Mouse (Mus musculus) ES-E14 (cell line): ENCODE results near the gene Iqcn. TPM values are rescaled to one million over a fixed set of nuclear protein-coding genes. Genes with fewer than 3 reads are reported as not detected.

Experiments used
- DNase-seq: peaks from one replicate; pipeline ENCODE4 v3.0.0-alpha.2; 2013; ENCODE audit warnings: low read depth, low spot score
- H3K27ac ChIP-seq: 2 replicates; pipeline ENCODE4 v1.5.1; 2012; ENCODE audit warnings: low read depth, mild to moderate bottlenecking, low read length, moderate library complexity, mixed read lengths; ENCODE audit not compliant: poor library complexity, insufficient read depth, severe bottlenecking
- H3K36me3 ChIP-seq: 2 replicates; pipeline ENCODE4 v1.6.1; 2012; ENCODE audit warnings: mild to moderate bottlenecking, low read length, moderate library complexity, mixed read lengths; ENCODE audit not compliant: control insufficient read depth, poor library complexity, insufficient read depth, severe bottlenecking
- H3K4me1 ChIP-seq, 2 experiments: fragments of 150-350 bp in 1 of 2; sonication (generic) in 1 of 2; 2 replicates each; pipeline ENCODE4 v1.6.1; 2012; ENCODE audit warnings: low read length in 2 of 2, mild to moderate bottlenecking in 1 of 2, mixed read lengths in 1 of 2; ENCODE audit not compliant: control insufficient read depth in 2 of 2, insufficient read depth in 2 of 2, poor library complexity in 1 of 2
- H3K4me3 ChIP-seq, 2 experiments: fragments of 150-350 bp in 1 of 2; sonication (generic) in 1 of 2; 2 replicates each; pipeline ENCODE4 v1.5.1; 2012; ENCODE audit warnings: low read length in 2 of 2, low read depth in 1 of 2, mild to moderate bottlenecking in 1 of 2, mixed read lengths in 1 of 2; ENCODE audit not compliant: insufficient read depth in 1 of 2, poor library complexity in 1 of 2, severe bottlenecking in 1 of 2
- H3K9ac ChIP-seq: 2 replicates; pipeline ENCODE4 v1.6.1; 2012; ENCODE audit warnings: low read depth, mild to moderate bottlenecking, low read length, mixed read lengths; ENCODE audit not compliant: poor library complexity, insufficient read depth, severe bottlenecking
- H3K9me3 ChIP-seq: fragments of 150-350 bp; sonication (generic); 2 replicates; pipeline ENCODE4 v1.6.1; 2012; ENCODE audit warnings: low read depth, mild to moderate bottlenecking, low read length; ENCODE audit not compliant: control insufficient read depth, insufficient read depth
- CHD2 ChIP-seq: IDR thresholded peaks from 2 replicates; pipeline ENCODE4 v1.6.1; 2014; ENCODE audit warnings: mild to moderate bottlenecking, low read depth, low read length, inconsistent platforms
- HCFC1 ChIP-seq: IDR thresholded peaks from 2 replicates; pipeline ENCODE4 v1.6.1; 2012; ENCODE audit warnings: low read length, inconsistent platforms, borderline replicate concordance; ENCODE audit not compliant: insufficient read depth
- MAFK ChIP-seq: IDR thresholded peaks from 2 replicates; pipeline ENCODE4 v1.6.1; 2014; ENCODE audit warnings: mild to moderate bottlenecking, low read depth, low read length, inconsistent platforms; ENCODE audit not compliant: insufficient read depth
- ZC3H11A ChIP-seq: IDR thresholded peaks from 2 replicates; pipeline ENCODE4 v1.6.1; 2012; ENCODE audit warnings: low read depth, mild to moderate bottlenecking, inconsistent platforms, low read length, borderline replicate concordance
- ZNF384 ChIP-seq: IDR thresholded peaks from 2 replicates; pipeline ENCODE4 v1.6.1; 2012; ENCODE audit warnings: low read depth, low read length, inconsistent platforms
- in situ Hi-C, 2 experiments: fragments of 600-800 bp; cut with MboI; formaldehyde crosslinking; loops; one replicate each; pipeline ENCODE4 v1.15.1; 2025; ENCODE audit warnings: low sequenced_read_pairs in 2 of 2, inconsistent platforms in 1 of 2; ENCODE audit not compliant: unreplicated experiment in 2 of 2
- total RNA-seq: library from RNA; depleted of rRNA; stranded (reverse); fragments of 300-350 nt; gene quantifications from 2 replicates; pipeline ENCODE4 v1.2.3, GENCODE M21; 2012

The Iqcn gene
- total RNA-seq, 1 experiment = 0.09 TPM

DNA sequence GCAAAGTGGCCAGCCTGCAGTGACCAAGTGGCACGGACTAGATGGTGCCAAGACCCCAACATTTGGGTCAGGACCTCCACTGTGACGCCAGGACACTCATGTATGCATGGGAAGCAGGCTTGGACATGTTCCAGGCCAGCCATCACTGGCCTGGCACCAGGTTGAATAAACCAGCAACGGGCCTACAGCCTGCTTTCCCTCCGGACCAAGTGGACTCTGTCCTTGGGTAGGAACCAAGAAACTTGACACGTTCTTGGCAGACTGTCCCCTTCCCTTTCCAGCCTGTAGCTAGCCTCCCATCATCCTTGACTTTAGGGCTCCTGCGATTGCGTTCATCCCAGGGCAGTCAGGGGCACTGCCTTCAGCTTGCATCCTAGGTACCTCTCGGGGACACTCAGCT, 15.7 kb upstream of the Iqcn start:
- no peak overlapping the region for H3K4me3 ChIP-seq
- no peak for DNase-seq
- TF ChIP-seq HCFC1 (no peak), CHD2 (no peak), ZNF384 (no peak), ZC3H11A (no peak), MAFK (no peak)
- H3K9me3 ChIP-seq = no peaks in the 10 kb centered on the region
- H3K9ac ChIP-seq = no peak overlapping the region
- no peak overlapping the region for H3K27ac ChIP-seq
- peaks cover 6 to 9% of the 10 kb centered on the region in 2 experiments; a peak in 3 of 4 replicates for H3K4me1 ChIP-seq
- in situ Hi-C loops = no loop called here
- no peaks in the 10 kb centered on the region for H3K36me3 ChIP-seq

GRCm38 (mm10) chr8:70688136-70688535, 15.1 kb upstream of the Iqcn start:
- H3K27ac ChIP-seq = no peak overlapping the region
- H3K9ac ChIP-seq = no peak overlapping the region
- H3K36me3 ChIP-seq = no peaks in the 10 kb centered on the region
- TF ChIP-seq MAFK (no peak), CHD2 (no peak)
- in situ Hi-C loops = no loop called here
- H3K9me3 ChIP-seq = no peaks in the 10 kb centered on the region
- H3K4me1 ChIP-seq = peaks cover 6 to 10% of the 10 kb centered on the region in 2 experiments; a peak in 3 of 4 replicates
- no peak for DNase-seq
- no peak overlapping the region for H3K4me3 ChIP-seq

GRCm38 (mm10) chr8:70689892-70690390, 13.3 kb upstream of the Iqcn start:
- no peaks in the 10 kb centered on the region for H3K36me3 ChIP-seq
- no peak overlapping the region for H3K4me3 ChIP-seq
- TF ChIP-seq HCFC1 (no peak), ZNF384 (no peak), MAFK (no peak), ZC3H11A (no peak), CHD2 (no peak)
- in situ Hi-C loops = no loop called here
- H3K4me1 ChIP-seq = peaks cover 6 to 20% of the 10 kb centered on the region in 2 experiments; a peak in 3 of 4 replicates
- no peak for DNase-seq
- H3K9ac ChIP-seq = no peak overlapping the region; the same call in 1 of the 2 replicates
- H3K9me3 ChIP-seq = no peaks in the 10 kb centered on the region
- H3K27ac ChIP-seq = no peak overlapping the region

DNA sequence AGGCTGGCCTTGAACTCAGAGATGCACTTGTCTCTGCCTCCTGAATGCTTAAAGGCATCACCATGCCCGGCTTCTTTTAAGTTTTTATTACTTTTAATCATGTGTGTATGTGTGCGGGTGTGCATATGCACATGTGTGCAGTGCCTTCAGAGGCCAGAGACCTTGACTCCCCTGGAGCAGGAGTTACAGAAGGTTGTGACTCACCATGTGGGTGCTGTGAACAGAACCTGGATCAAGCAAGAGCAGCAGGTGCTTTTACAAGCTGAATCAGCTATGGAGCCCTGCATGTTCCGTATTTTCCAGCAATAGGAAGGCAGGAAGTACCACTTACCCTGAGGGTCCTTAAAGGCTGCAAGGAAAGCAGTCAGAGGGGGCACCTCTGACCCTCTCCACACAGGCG, 12.0 kb upstream of the Iqcn start:
- no peak for DNase-seq
- TF ChIP-seq CHD2 = no peak
- TF ChIP-seq HCFC1 = no peak
- no peak for TF ChIP-seq ZNF384
- no peak for TF ChIP-seq ZC3H11A
- no peak for TF ChIP-seq MAFK
- Histone ChIP-seq H3K36me3 (no peaks in the 10 kb centered on the region), H3K27ac (peak overlapping the region; percentile 92), H3K4me3 (peak overlapping the region; percentile 50 to 66), H3K4me1 (peaks cover 6 to 22% of the 10 kb centered on the region in 2 experiments; a peak in 3 of 4 replicates), H3K9ac (peak overlapping the region; percentile 87), H3K9me3 (no peaks in the 10 kb centered on the region)
- in situ Hi-C loops = no loop called here

DNA sequence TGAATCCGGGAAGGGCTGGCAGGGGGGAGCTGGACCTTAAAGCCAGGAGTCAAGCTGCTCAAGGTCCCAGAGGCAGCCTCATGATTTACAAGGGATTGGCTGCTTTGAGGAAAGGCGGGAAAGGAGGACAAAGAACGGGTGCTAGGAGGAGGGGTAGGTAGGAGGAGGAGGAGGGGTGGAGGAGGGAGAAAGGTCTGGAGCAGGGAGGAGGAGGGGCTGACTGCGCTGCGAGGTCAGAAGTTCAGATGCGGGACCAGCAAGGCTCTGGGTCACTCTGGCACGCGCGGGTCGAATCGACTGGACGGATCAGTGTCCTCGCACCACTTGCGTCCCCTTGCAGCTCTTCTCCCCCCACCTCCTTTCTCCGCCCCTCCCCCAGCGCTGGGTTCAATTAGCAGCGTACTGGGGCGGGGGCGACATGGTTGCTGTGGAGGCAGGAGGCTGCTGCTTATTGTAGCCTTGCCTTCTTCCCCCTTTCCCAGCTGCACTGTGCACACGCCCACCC, 11.5 kb upstream of the Iqcn start:
- in situ Hi-C loops = no loop called here
- Histone ChIP-seq H3K27ac (peak overlapping the region; percentile 92), H3K4me3 (peak overlapping the region; percentile 50 to 66), H3K36me3 (no peaks in the 10 kb centered on the region), H3K9ac (peak overlapping the region; percentile 87), H3K4me1 (peaks cover 6 to 22% of the 10 kb centered on the region in 2 experiments; a peak in 3 of 4 replicates), H3K9me3 (no peaks in the 10 kb centered on the region)
- DNase-seq = peak; percentile 77
- no peak for TF ChIP-seq MAFK
- peak; percentile 36; the same call in 1 of the 2 replicates for TF ChIP-seq HCFC1
- TF ChIP-seq CHD2 = no peak
